Mouse (Mus musculus): ENCODE data around the gene Psors1c2. TPM values are rescaled to one million over a fixed set of nuclear protein-coding genes. Genes with fewer than 3 reads are reported as not detected.

Psors1c2 gene
- polyA plus RNA-seq, 1 experiment from 2014 or later = 0.61 TPM

- Histone ChIP-seq H3K27me3 (ENCODE audit: control insufficient read depth, insufficient read depth, low read length) (no peaks in the 10 kb centered on the region), H3K4me3 (replicated peaks; ENCODE audit: low read depth, low read length) (no peak overlapping the region), H3K9me3 (ENCODE audit: control insufficient read depth, low read length) (no peaks in the 10 kb centered on the region), H3K36me3 (ENCODE audit: control insufficient read depth, insufficient read depth, low read length) (no peaks in the 10 kb centered on the region), H3K4me2 (ENCODE audit: low read length) (no peak overlapping the region), H3K27ac (replicated peaks; ENCODE audit: low read depth, low read length) (no peak overlapping the region), H3K4me1 (ENCODE audit: control insufficient read depth, insufficient read depth, low read length) (no peaks in the 10 kb centered on the region), H3K9ac (replicated peaks; ENCODE audit: low read length) (no peak overlapping the region)
- no peak for DNase-seq
- no peak for ATAC-seq (ENCODE audit: low FRiP score, low TSS enrichment)
- 10% methylated on average over 5 of the region's 5 CpGs for WGBS
These were observed 15.6 kb downstream of the Psors1c2 start for GRCm38 (mm10) chr17:35548636-35549035.

- Histone ChIP-seq H3K36me3 (ENCODE audit: control insufficient read depth, insufficient read depth, low read length) (no peaks in the 10 kb centered on the region), H3K27ac (replicated peaks; ENCODE audit: low read depth, low read length) (no peak overlapping the region), H3K4me2 (ENCODE audit: low read length) (no peak overlapping the region), H3K9ac (replicated peaks; ENCODE audit: low read length) (no peak overlapping the region), H3K27me3 (ENCODE audit: control insufficient read depth, insufficient read depth, low read length) (no peaks in the 10 kb centered on the region), H3K9me3 (ENCODE audit: control insufficient read depth, low read length) (no peaks in the 10 kb centered on the region), H3K4me1 (ENCODE audit: control insufficient read depth, insufficient read depth, low read length) (no peaks in the 10 kb centered on the region), H3K4me3 (replicated peaks; ENCODE audit: low read depth, low read length) (no peak overlapping the region)
- WGBS = 46% methylated on average over 15 of the region's 15 CpGs
- ATAC-seq (ENCODE audit: low FRiP score, low TSS enrichment) (no peak), DNase-seq (no peak)
These were observed 16.6 kb downstream of the Psors1c2 start for GRCm38 (mm10) chr17:35549437-35550142.

GRCm38 (mm10) chr17:35550143-35550494, 17.1 kb downstream of the Psors1c2 start:
- Histone ChIP-seq H3K9ac (replicated peaks; ENCODE audit: low read length) (no peak overlapping the region), H3K27ac (replicated peaks; ENCODE audit: low read depth, low read length) (no peak overlapping the region), H3K4me2 (ENCODE audit: low read length) (no peak overlapping the region), H3K9me3 (ENCODE audit: control insufficient read depth, low read length) (no peaks in the 10 kb centered on the region), H3K4me1 (ENCODE audit: control insufficient read depth, insufficient read depth, low read length) (no peaks in the 10 kb centered on the region), H3K36me3 (ENCODE audit: control insufficient read depth, insufficient read depth, low read length) (no peaks in the 10 kb centered on the region), H3K27me3 (ENCODE audit: control insufficient read depth, insufficient read depth, low read length) (no peaks in the 10 kb centered on the region), H3K4me3 (replicated peaks; ENCODE audit: low read depth, low read length) (no peak overlapping the region)
- DNase-seq = no peak
- ATAC-seq (ENCODE audit: low FRiP score, low TSS enrichment) = no peak
- WGBS = 96% methylated on average over 4 of the region's 4 CpGs

GRCm38 (mm10) chr17:35550871-35551270, 17.9 kb downstream of the Psors1c2 start:
- 56% methylated on average over 8 of the region's 8 CpGs for WGBS

GRCm38 (mm10) chr17:35551881-35552414, 18.9 kb downstream of the Psors1c2 start, which contains the start of gene Cdsn:
TSS of gene Cdsn (plus strand) at chr17:35552128.
- no peaks in the 10 kb centered on the region for H3K27me3 ChIP-seq (ENCODE audit: control insufficient read depth, insufficient read depth, low read length)
- no peaks in the 10 kb centered on the region for H3K4me1 ChIP-seq (ENCODE audit: control insufficient read depth, insufficient read depth, low read length)
- H3K27ac ChIP-seq (replicated peaks; ENCODE audit: low read depth, low read length) = no peak within 1 kb of the TSS
- no peak within 1 kb of the TSS for H3K4me3 ChIP-seq (replicated peaks; ENCODE audit: low read depth, low read length)
- no peak within 1 kb of the TSS for H3K9ac ChIP-seq (replicated peaks; ENCODE audit: low read length)
- no peak within 1 kb of the TSS for H3K4me2 ChIP-seq (ENCODE audit: low read length)
- H3K36me3 ChIP-seq (ENCODE audit: control insufficient read depth, insufficient read depth, low read length) = no peaks in the 10 kb centered on the region
- no peaks in the 10 kb centered on the region for H3K9me3 ChIP-seq (ENCODE audit: control insufficient read depth, low read length)
- no peak for DNase-seq
- no peak for ATAC-seq (ENCODE audit: low FRiP score, low TSS enrichment)
- WGBS = 70% methylated on average over 10 of the region's 10 CpGs

More at GRCm38 (mm10) chr17:35550871-35551270, 17.9 kb downstream of the Psors1c2 start:
- ATAC-seq (ENCODE audit: low FRiP score, low TSS enrichment) = no peak
- no peak for DNase-seq
- no peak overlapping the region for H3K9ac ChIP-seq (replicated peaks; ENCODE audit: low read length)
- H3K4me1 ChIP-seq (ENCODE audit: control insufficient read depth, insufficient read depth, low read length) = no peaks in the 10 kb centered on the region
- H3K27ac ChIP-seq (replicated peaks; ENCODE audit: low read depth, low read length) = no peak overlapping the region
- H3K9me3 ChIP-seq (ENCODE audit: control insufficient read depth, low read length) = no peaks in the 10 kb centered on the region
- no peaks in the 10 kb centered on the region for H3K36me3 ChIP-seq (ENCODE audit: control insufficient read depth, insufficient read depth, low read length)
- H3K27me3 ChIP-seq (ENCODE audit: control insufficient read depth, insufficient read depth, low read length) = no peaks in the 10 kb centered on the region
- no peak overlapping the region for H3K4me2 ChIP-seq (ENCODE audit: low read length)
- H3K4me3 ChIP-seq (replicated peaks; ENCODE audit: low read depth, low read length) = no peak overlapping the region

- Histone ChIP-seq H3K27me3 (ENCODE audit: control insufficient read depth, insufficient read depth, low read length) (no peaks in the 10 kb centered on the region), H3K9me3 (ENCODE audit: control insufficient read depth, low read length) (no peaks in the 10 kb centered on the region), H3K4me3 (replicated peaks; ENCODE audit: low read depth, low read length) (no peak overlapping the region), H3K9ac (replicated peaks; ENCODE audit: low read length) (no peak overlapping the region), H3K4me1 (ENCODE audit: control insufficient read depth, insufficient read depth, low read length) (no peaks in the 10 kb centered on the region), H3K36me3 (ENCODE audit: control insufficient read depth, insufficient read depth, low read length) (no peaks in the 10 kb centered on the region), H3K27ac (replicated peaks; ENCODE audit: low read depth, low read length) (no peak overlapping the region), H3K4me2 (ENCODE audit: low read length) (no peak overlapping the region)
- DNase-seq (no peak), ATAC-seq (ENCODE audit: low FRiP score, low TSS enrichment) (no peak)
- 83% methylated on average over 5 of the region's 5 CpGs for WGBS
These were observed 21.3 kb downstream of the Psors1c2 start for GRCm38 (mm10) chr17:35554321-35554720.

GRCm38 (mm10) chr17:35554761-35555397, 21.9 kb downstream of the Psors1c2 start:
- 95% methylated on average over 17 of the region's 18 CpGs for WGBS
- Histone ChIP-seq H3K4me1 (ENCODE audit: control insufficient read depth, insufficient read depth, low read length) (no peaks in the 10 kb centered on the region), H3K27ac (replicated peaks; ENCODE audit: low read depth, low read length) (no peak overlapping the region), H3K27me3 (ENCODE audit: control insufficient read depth, insufficient read depth, low read length) (no peaks in the 10 kb centered on the region), H3K9me3 (ENCODE audit: control insufficient read depth, low read length) (no peaks in the 10 kb centered on the region), H3K4me3 (replicated peaks; ENCODE audit: low read depth, low read length) (no peak overlapping the region), H3K36me3 (ENCODE audit: control insufficient read depth, insufficient read depth, low read length) (no peaks in the 10 kb centered on the region), H3K4me2 (ENCODE audit: low read length) (no peak overlapping the region), H3K9ac (replicated peaks; ENCODE audit: low read length) (no peak overlapping the region)
- DNase-seq (no peak), ATAC-seq (ENCODE audit: low FRiP score, low TSS enrichment) (no peak)

- Histone ChIP-seq H3K4me1 (ENCODE audit: control insufficient read depth, insufficient read depth, low read length) (no peaks in the 10 kb centered on the region), H3K4me2 (ENCODE audit: low read length) (no peak overlapping the region), H3K36me3 (ENCODE audit: control insufficient read depth, insufficient read depth, low read length) (no peaks in the 10 kb centered on the region), H3K9me3 (ENCODE audit: control insufficient read depth, low read length) (no peaks in the 10 kb centered on the region), H3K4me3 (replicated peaks; ENCODE audit: low read depth, low read length) (no peak overlapping the region), H3K27me3 (ENCODE audit: control insufficient read depth, insufficient read depth, low read length) (no peaks in the 10 kb centered on the region), H3K9ac (replicated peaks; ENCODE audit: low read length) (no peak overlapping the region), H3K27ac (replicated peaks; ENCODE audit: low read depth, low read length) (no peak overlapping the region)
- ATAC-seq (ENCODE audit: low FRiP score, low TSS enrichment) (no peak), DNase-seq (no peak)
- WGBS = 92% methylated on average over 13 of the region's 13 CpGs
These were observed 23.3 kb downstream of the Psors1c2 start for GRCm38 (mm10) chr17:35556186-35556765.

All from midbrain, embryonic 14.5 days (tissue).